Mouse (Mus musculus): Measurements from ENCODE around the gene Prpf18. TPM values are rescaled to one million over a fixed set of nuclear protein-coding genes. Genes with fewer than 3 reads are reported as not detected.

Gene Prpf18
- 69.2 TPM for polyA plus RNA-seq (2017; shearing (Covaris generic))

GRCm38 (mm10) chr2:4651500-4652285 lies at the start of gene Prpf18:
Gene Prpf18, minus strand, starts transcription at chr2:4652113.

Other genes starting within 250 kb of the Prpf18 start
- not detected for gene Bend7, start 65.7 kb upstream of the Prpf18 start, polyA plus RNA-seq (2017; shearing (Covaris generic))
- gene Sephs1, start 229.5 kb upstream of the Prpf18 start, polyA plus RNA-seq (2017; shearing (Covaris generic)): 40.2 TPM

Measured in CD4-positive, CD25-positive, alpha-beta regulatory T cell (primary cell).